Mouse (Mus musculus) natural killer cell, adult 2 months (primary cell): ENCODE data around the gene Bhlhe41.

ENCODE experiments used
- DNase-seq, 2 experiments: peaks; one replicate each; pipeline ENCODE4 v3.0.0; 2022; ENCODE audit warnings: low spot score in 2 of 2

Gene Bhlhe41

GRCm38 (mm10) chr6:145872010-145872409, 6.7 kb upstream of the Bhlhe41 start:
- DNase-seq = no peak

GRCm38 (mm10) chr6:145870991-145871390, 5.6 kb upstream of the Bhlhe41 start:
- no peak for DNase-seq

DNA sequence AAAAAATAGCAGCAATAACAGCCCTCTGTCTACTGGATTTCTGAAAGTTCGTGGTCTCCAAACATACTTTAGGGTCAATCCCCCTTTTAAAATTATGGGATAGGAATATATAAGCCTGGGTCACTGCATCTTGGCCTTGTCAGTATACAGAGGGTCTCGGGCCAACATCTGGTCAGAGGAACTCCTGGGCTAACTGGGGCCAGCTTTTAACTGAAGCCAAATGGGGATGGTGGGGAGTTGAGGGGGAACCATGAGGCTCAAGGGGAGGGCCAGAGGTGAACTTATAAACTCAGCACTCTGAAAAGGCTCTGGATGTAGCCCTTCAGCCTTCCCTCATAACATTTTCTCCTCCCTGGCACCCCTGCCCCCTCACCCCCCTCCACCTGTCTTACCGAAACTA, 1.8 kb upstream of the Bhlhe41 start:
- DNase-seq = no peak

DNA sequence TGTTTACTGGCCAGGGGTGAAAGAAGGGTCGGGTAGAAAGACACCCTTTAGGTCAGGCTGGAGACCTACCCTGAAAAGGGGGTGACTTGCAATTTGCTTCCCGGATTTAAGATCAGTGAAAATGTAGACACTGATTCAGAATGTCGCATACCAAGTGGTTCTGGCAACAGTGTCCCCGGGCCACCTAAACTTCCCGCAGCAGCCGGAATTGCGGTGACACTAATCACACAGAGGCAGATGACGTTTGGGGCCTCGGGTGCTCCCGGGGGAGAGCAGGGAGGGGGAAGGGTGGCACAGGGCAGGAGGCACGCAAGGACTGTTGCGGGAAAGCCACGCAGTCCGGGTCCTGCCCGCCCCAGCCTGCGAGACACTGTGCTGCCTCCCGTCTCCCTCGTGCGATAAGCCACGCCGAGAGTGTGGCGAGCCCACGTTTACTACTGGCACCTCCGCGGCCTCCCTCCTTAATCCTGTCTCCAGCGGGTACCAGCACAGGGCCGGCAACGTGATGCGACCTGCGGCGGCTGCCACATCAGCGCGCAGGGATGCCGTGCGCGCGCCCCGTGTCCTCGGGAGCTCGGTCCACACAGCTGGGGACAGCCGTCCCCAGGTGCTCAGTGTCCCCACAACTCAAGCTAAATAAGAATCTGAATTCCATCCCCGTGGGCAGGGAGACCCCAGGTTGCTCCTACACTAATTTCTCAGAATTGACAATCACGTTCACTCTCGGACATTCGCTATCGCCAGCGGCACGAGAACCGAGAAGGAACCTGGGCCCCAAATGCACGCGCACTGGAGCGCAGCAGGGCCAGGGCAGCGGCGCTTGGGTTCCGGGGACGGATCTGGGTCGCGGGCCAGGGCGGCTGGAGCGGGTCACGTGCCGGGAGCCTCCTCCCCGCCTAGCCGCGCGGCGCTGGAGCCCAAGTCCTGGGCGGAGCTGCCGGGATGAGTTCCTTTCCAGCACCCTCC, 811 bp upstream of the Bhlhe41 start:
- DNase-seq = peak in 1 of 2 experiments; percentile 36

GRCm38 (mm10) chr6:145864171-145864570, 1.2 kb downstream of the Bhlhe41 start:
- no peak for DNase-seq

DNA sequence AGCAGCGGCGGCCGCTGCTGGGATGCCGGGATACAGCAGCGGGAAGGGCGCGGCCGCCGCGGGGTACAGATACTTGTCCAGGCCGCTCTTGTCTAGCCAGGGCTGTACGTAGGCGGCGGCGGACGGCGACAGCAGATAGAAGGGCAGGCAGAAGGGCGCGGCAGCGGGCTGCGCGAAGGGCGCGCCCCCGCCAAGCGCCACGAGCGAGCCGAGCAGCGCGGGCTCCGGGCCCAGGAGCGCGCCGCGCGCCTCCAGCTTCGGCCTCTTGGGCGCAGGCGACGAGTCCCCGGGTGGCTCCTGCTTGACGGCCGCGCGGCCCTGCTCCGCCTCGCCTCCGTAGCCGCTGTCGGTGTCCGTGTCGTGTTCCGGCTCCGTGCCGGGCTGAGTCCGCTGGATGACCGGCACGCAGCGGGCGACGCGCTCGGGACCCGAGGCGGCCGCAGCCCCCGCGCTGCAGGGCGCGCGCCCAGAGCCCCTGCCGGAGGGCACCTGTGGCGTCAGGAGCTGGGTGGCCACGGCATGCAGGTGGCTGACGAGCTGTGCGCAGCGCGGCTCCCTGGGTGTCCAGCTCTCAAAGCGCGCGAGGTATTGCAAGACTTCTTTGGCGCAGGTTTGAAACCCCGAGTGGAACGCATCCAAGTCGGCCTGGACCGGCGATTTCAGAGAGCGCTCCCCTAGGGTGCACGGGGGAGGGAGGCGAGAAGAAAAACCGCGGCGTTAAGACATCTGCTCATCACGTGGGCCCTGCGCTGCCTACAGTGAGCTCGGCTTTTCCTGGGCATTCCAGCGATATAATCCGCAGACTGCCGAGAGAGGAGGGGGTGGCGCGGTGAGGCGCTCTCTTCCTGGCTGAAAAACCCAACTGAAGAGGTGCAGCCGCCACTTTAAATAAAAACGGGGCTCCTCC, 2.0 kb downstream of the Bhlhe41 start:
- DNase-seq = peak; percentile 20 to 45

- DNase-seq = no peak
These were observed 2.7 kb downstream of the Bhlhe41 start for GRCm38 (mm10) chr6:145862739-145863064.

- DNase-seq = no peak
These were observed 3.0 kb downstream of the Bhlhe41 start for GRCm38 (mm10) chr6:145862321-145862720.

GRCm38 (mm10) chr6:145861462-145862227, 3.7 kb downstream of the Bhlhe41 start:
- DNase-seq = no peak

GRCm38 (mm10) chr6:145860350-145860749, 5.0 kb downstream of the Bhlhe41 start:
- DNase-seq = peak; percentile 24 to 57

DNA sequence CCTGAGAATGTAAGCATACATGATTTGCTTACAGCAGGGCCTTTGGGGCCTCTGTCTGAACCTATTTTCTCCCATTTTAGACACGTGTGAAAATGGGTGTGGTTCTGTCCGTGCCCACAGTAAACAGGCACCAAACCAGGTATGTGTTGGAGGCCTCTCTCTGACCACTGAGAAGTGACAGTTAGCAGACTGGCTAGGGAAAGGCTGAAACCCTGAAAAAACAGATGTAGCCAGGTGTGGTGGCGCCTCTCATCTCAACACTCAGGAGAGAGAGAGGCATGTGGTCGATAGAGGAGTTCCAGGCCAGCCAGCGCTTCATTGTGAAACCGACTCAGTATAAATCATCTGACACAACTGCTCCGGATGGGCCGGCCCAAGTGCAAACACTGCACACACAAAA, 6.9 kb downstream of the Bhlhe41 start:
- DNase-seq = no peak

GRCm38 (mm10) chr6:145857428-145857827, 7.9 kb downstream of the Bhlhe41 start:
- no peak for DNase-seq

- DNase-seq = peak; percentile 87 to 95
These were observed 9.4 kb downstream of the Bhlhe41 start for GRCm38 (mm10) chr6:145855720-145856551.

DNA sequence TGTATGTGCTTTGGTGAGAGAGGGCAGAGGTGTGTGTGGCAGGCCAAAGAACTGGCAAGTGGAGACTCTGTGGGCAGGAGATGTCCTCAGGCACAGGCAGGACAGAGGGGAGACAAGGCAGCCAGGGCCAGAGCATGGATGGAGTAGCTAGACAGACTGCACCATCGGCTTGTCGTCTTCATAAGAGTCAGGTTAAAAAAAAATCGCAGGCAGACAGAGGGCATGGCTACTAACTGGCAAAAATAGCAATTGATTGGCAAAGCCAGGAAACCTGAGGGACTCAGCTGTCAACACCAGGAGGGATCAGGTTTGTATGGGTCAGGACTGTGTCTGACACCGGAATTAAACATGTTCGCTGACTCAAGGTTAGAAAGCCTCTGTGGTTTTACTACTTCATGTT, 10.6 kb downstream of the Bhlhe41 start:
- no peak for DNase-seq

- DNase-seq = no peak
These were observed 11.8 kb downstream of the Bhlhe41 start for GRCm38 (mm10) chr6:145853356-145854079.

DNA sequence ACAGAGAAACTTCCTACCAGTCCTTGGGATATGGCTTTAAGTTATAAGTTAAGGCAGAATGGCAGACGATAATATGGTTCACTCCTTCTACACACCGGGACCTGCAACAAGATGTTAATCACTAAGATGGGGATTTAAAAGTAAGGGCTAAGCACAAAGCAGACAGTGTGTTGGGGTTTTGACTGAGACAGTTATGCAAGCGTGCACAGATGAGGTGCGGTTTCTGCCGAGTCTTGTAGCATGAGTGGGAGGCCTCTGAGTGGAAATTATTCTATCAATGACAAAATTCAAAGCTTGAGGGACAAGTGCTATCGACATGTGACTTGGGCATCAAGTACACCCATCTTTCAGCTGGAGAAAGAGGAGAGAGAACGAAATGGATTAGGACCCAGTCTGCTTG, 12.7 kb downstream of the Bhlhe41 start:
- DNase-seq = no peak

GRCm38 (mm10) chr6:145851956-145852355, 13.4 kb downstream of the Bhlhe41 start:
- no peak for DNase-seq

- no peak for DNase-seq
These were observed 14.6 kb downstream of the Bhlhe41 start for GRCm38 (mm10) chr6:145850789-145851188.

DNA sequence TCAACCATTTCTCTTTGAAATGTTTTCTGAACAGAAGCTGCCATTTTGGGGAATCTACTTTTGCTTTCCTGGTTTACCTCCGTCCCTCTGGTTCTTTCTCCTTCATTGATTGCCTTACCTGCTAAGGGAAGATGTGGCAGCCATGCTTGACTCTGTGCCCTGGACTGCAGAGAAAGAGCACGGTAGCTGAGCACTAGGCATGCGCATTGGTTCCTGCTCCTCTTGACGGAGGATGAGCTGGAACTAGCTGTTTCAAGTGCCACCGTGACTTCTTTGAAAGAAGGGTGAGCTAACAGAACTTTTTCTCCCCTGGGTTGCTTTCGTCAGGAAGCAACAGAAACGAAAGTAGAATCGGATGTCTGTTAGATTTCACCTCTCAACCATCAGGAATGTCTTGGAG, 17.7 kb downstream of the Bhlhe41 start:
- DNase-seq = no peak

GRCm38 (mm10) chr6:145846948-145847347, 18.4 kb downstream of the Bhlhe41 start:
- DNase-seq = no peak
